Mouse (Mus musculus): Measurements from ENCODE around the gene Rhbdl3. TPM values are rescaled to one million over a fixed set of nuclear protein-coding genes. Genes with fewer than 3 reads are reported as not detected.

Rhbdl3 gene
- polyA plus RNA-seq (2012), result 0.64 and 0.87 TPM in 2 replicates

GRCm38 (mm10) chr11:80300551-80301315 lies at the start of gene Rhbdl3:
Gene Rhbdl3 (plus strand): TSS chr11:80300912.

GRCm38 (mm10) chr11:80377712-80378451 lies 77.2 kb downstream of the Rhbdl3 start, which contains the start of gene 5730455P16Rik:
Gene 5730455P16Rik (minus strand): TSS chr11:80378034.

GRCm38 (mm10) chr11:80383019-80383625 lies 82.4 kb downstream of the Rhbdl3 start, which contains the start of gene Zfp207:
Gene Zfp207 (plus strand): TSS chr11:80383279.

Other genes starting within 250 kb of the Rhbdl3 start
- gene Crlf3, start 219.9 kb upstream of the Rhbdl3 start, polyA plus RNA-seq (2012), result 23.8 and 29.3 TPM in 2 replicates
- 2.6 and 3.1 TPM in 2 replicates for gene Atad5, start 211.5 kb upstream of the Rhbdl3 start, polyA plus RNA-seq (2012)
- gene Tefm, start 158.7 kb upstream of the Rhbdl3 start, polyA plus RNA-seq (2012), result 0.31 and 0.43 TPM in 2 replicates
- gene Adap2, start 146.8 kb upstream of the Rhbdl3 start, polyA plus RNA-seq (2012), result 0.47 and 0.50 TPM in 2 replicates
- 3.9 and 4.9 TPM in 2 replicates for gene Rnf135, start 117.1 kb upstream of the Rhbdl3 start, polyA plus RNA-seq (2012)
- gene Rhot1, start 91.9 kb upstream of the Rhbdl3 start, polyA plus RNA-seq (2012), result 5.0 and 7.3 TPM in 2 replicates
- 2.2 and 3.8 TPM in 2 replicates for gene 5730455P16Rik, start 77.1 kb downstream of the Rhbdl3 start, polyA plus RNA-seq (2012)
- gene Zfp207, start 82.4 kb downstream of the Rhbdl3 start, polyA plus RNA-seq (2012), result 30.3 and 31.4 TPM in 2 replicates
- gene Psmd11, start 127.7 kb downstream of the Rhbdl3 start, polyA plus RNA-seq (2012), result 41.5 and 44.8 TPM in 2 replicates
- 16.2 and 25.3 TPM in 2 replicates for gene Cdk5r1, start 176.1 kb downstream of the Rhbdl3 start, polyA plus RNA-seq (2012)